Mouse (Mus musculus): ENCODE data around the gene Armt1.

DNA sequence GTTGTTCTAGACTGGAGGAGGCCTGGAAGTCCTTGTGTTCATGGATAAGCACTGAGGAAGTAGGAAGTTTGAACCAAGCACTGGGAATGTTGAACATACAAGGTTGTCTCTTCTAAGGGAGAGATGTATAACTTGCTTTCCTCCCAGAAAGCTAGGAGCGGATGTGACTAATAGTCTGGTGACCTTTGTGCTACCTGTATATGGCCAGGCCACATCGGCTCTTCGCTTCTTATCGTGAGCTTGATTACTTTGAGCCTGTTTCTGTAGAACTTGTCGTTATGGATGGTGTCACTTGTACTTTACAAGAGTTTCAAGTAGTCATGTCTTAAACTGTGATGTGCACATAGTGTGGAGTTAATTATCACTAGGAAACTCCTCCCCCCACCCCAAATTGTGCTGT lies 44.3 kb downstream of the Armt1 start:
- no peak for TF ChIP-seq CTCF (conservative IDR thresholded peaks at IDR 0.05 in 1 of 2, IDR thresholded peaks at IDR 0.05 in 1 of 2; ENCODE audit: low read depth in 2 of 2, low read length in 2 of 2)
- TF ChIP-seq RAD21 (IDR thresholded peaks at IDR 0.05; ENCODE audit: low read depth, low read length): no peak
- no peak for TF ChIP-seq POLR2A (IDR thresholded peaks at IDR 0.05; ENCODE audit: low read depth, low read length)
- no peak for TF ChIP-seq ETS1 (conservative IDR thresholded peaks at IDR 0.05; ENCODE audit: low read depth, low read length)
- no peak for TF ChIP-seq ZNF384 (IDR thresholded peaks at IDR 0.05; ENCODE audit: low read depth, low read length)
- no peak for TF ChIP-seq USF1 (IDR thresholded peaks at IDR 0.05; ENCODE audit: low read depth, low read length)
- TF ChIP-seq EP300 (IDR thresholded peaks at IDR 0.05; ENCODE audit: low read length): no peak
- no peak for TF ChIP-seq BHLHE40 (IDR thresholded peaks at IDR 0.05; ENCODE audit: low read depth, low read length)
- no peak for TF ChIP-seq NELFE (IDR thresholded peaks at IDR 0.05; ENCODE audit: low read depth, low read length)
- TF ChIP-seq CHD1 (IDR thresholded peaks at IDR 0.05; ENCODE audit: low read depth, low read length): no peak
- no peak for TF ChIP-seq MAX (IDR thresholded peaks at IDR 0.05; ENCODE audit: low read length)
- TF ChIP-seq MXI1 (IDR thresholded peaks at IDR 0.05; ENCODE audit: low read depth, low read length): no peak
